Mouse (Mus musculus) erythroblast, embryonic 14.5 days (primary cell): Measurements from ENCODE around the gene Elmsan1.

ENCODE experiments used
- GATA1 ChIP-seq: IDR thresholded peaks from 2 replicates; pipeline ENCODE4 v1.6.1; 2012; ENCODE audit warnings: low read length, inconsistent platforms, mixed read lengths
- TAL1 ChIP-seq: IDR thresholded peaks from 3 replicates; pipeline ENCODE4 v1.6.1; 2012; ENCODE audit warnings: low read length, inconsistent platforms, mixed read lengths

DNA sequence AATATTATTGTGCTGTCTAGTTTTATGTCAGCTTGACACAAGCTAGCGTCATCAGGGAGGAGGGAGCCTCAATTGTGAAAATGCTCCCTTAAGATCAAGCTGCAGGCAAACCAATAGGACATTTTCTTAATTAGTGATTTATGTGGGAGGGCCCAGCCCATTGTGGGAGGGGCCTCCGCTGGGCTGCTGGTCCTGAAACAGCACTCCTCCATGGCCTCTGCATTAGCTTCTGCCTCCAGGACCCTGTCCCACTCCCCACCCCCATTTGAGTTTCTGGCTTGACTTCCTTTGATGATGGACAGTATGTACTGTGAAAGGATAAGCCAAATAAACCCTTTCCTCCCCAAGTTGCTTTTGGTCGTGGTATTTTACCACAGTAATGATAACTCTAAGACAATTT, 111.7 kb downstream of the Elmsan1 start:
- TF ChIP-seq TAL1 = no peak
- no peak for TF ChIP-seq GATA1
